Mouse (Mus musculus): Measurements from ENCODE around the gene Doc2a. TPM values are rescaled to one million over a fixed set of nuclear protein-coding genes. Genes with fewer than 3 reads are reported as not detected.

Doc2a gene
- total RNA-seq, 2 experiments from 2014 or later: not detected

Other genes starting within 250 kb of the Doc2a start
- 10 to 100 TPM in 1 of 2 experiments, 1 to 10 TPM in 1; 7.2 to 10.5 TPM for gene Nupr1, start 216.6 kb upstream of the Doc2a start, total RNA-seq (2021)
- 10 to 100 TPM; 26.0 to 32.0 TPM for gene Sgf29, start 198.1 kb upstream of the Doc2a start, total RNA-seq (2021)
- gene Sult1a1, start 171.0 kb upstream of the Doc2a start, total RNA-seq (2021): 10 to 100 TPM; 12.0 to 32.5 TPM
- gene Bola2, start 152.0 kb upstream of the Doc2a start, total RNA-seq (2021): 10 to 100 TPM; 50.7 to 59.8 TPM
- gene Slx1b, start 151.6 kb upstream of the Doc2a start, total RNA-seq (2021): 1 to 10 TPM; 6.1 to 8.0 TPM
- gene Coro1a, start 139.6 kb upstream of the Doc2a start, total RNA-seq (2021): 10 to 100 TPM; 12.7 to 14.6 TPM
- gene Mapk3, start 87.8 kb upstream of the Doc2a start, total RNA-seq (2021): 100 to 1,000 TPM in 1 of 2 experiments, 10 to 100 TPM in 1; 97.7 to 103 TPM
- gene Gdpd3, start 81.1 kb upstream of the Doc2a start, total RNA-seq (2021): 1 to 10 TPM; 3.6 to 4.6 TPM
- gene Ypel3, start 70.5 kb upstream of the Doc2a start, total RNA-seq (2021): 10 to 100 TPM; 61.9 to 71.7 TPM
- gene Tbx6, start 65.9 kb upstream of the Doc2a start, total RNA-seq (2021): under 1 TPM; 0.29 to 0.35 TPM
- gene Ppp4c, start 54.9 kb upstream of the Doc2a start, total RNA-seq (2021): 10 to 100 TPM; 53.2 to 58.2 TPM
- 10 to 100 TPM; 10.1 to 11.0 TPM for gene Fam57b, start 49.7 kb upstream of the Doc2a start, total RNA-seq (2021)
- gene 4930451I11Rik, start 15.8 kb upstream of the Doc2a start, total RNA-seq (2021): not detected
- 10 to 100 TPM; 10.3 to 13.8 TPM for gene Hirip3, start 14.6 kb downstream of the Doc2a start, total RNA-seq (2021)
- gene Ino80e, start 15.0 kb downstream of the Doc2a start, total RNA-seq (2021): 10 to 100 TPM; 23.8 to 30.0 TPM
- 10 to 100 TPM; 65.6 to 65.7 TPM for gene Taok2, start 37.3 kb downstream of the Doc2a start, total RNA-seq (2021)
- 10 to 100 TPM; 16.3 to 17.6 TPM for gene Tmem219, start 75.5 kb downstream of the Doc2a start, total RNA-seq (2021)
- 1 to 10 TPM; 7.7 to 9.7 TPM for gene Kctd13, start 81.5 kb downstream of the Doc2a start, total RNA-seq (2021)
- gene Asphd1, start 102.2 kb downstream of the Doc2a start, total RNA-seq (2021): not detected
- gene Sez6l2, start 103.1 kb downstream of the Doc2a start, total RNA-seq (2021): 10 to 100 TPM; 23.3 to 30.4 TPM
- gene Cdipt, start 128.5 kb downstream of the Doc2a start, total RNA-seq (2021): 10 to 100 TPM; 73.8 to 82.0 TPM
- gene Cdiptos, start 128.7 kb downstream of the Doc2a start, total RNA-seq (2021): under 1 TPM; 0.47 to 0.84 TPM
- gene Mvp, start 167.2 kb downstream of the Doc2a start, total RNA-seq (2021): 10 to 100 TPM; 45.3 to 50.1 TPM
- gene Pagr1b, start 169.1 kb downstream of the Doc2a start, total RNA-seq (2021): not detected
- gene Pagr1a, start 169.9 kb downstream of the Doc2a start, total RNA-seq (2021): 10 to 100 TPM in 1 of 2 experiments, 1 to 10 TPM in 1; 6.4 to 19.6 TPM
- 10 to 100 TPM; 19.0 to 27.2 TPM for gene Gm42742, start 173.7 kb downstream of the Doc2a start, total RNA-seq (2021)
- 1 to 10 TPM; 1.0 to 2.3 TPM for gene Prrt2, start 173.8 kb downstream of the Doc2a start, total RNA-seq (2021)
- 100 to 1,000 TPM; 106 to 113 TPM for gene Maz, start 179.6 kb downstream of the Doc2a start, total RNA-seq (2021)
- gene Kif22, start 195.1 kb downstream of the Doc2a start, total RNA-seq (2021): 10 to 100 TPM; 15.3 to 17.6 TPM
- gene Zg16, start 239.9 kb downstream of the Doc2a start, total RNA-seq (2021): not detected
- 1 to 10 TPM in 1 of 2 experiments, under 1 TPM in 1; 0.94 to 1.5 TPM for gene AI467606, start 243.9 kb downstream of the Doc2a start, total RNA-seq (2021)